Mouse (Mus musculus) limb, embryonic 14.5 days (tissue): ENCODE measurements around the gene Olfr1087. TPM values are rescaled to one million over a fixed set of nuclear protein-coding genes. Genes with fewer than 3 reads are reported as not detected.
"Not testable (repeated sequence)": the region's sequence is repeated elsewhere in the genome, so short reads cannot be mapped to it uniquely, and the experiment has no call there.

Experiments
- ATAC-seq: fragments of 200-750 bp; cut with Nextera tagmentation; 2 replicates; pipeline ENCODE4 v1.8.0; 2017; ENCODE audit warnings: low read depth, moderate number of reproducible peaks, moderate TSS enrichment; ENCODE audit not compliant: low FRiP score
- DNase-seq: peaks from one replicate; pipeline ENCODE4 v3.0.0-alpha.2; 2015; ENCODE audit warnings: low spot score
- H3K27ac ChIP-seq: fragments of 300-500 bp; sonication (generic); replicated peaks from 2 replicates; pipeline ENCODE4 v1.5.1; 2014; ENCODE audit warnings: low read depth, mild to moderate bottlenecking, low read length, moderate library complexity, mixed read lengths
- H3K27me3 ChIP-seq: fragments of 300-500 bp; sonication (generic); 2 replicates; pipeline ENCODE4 v1.6.1; 2014; ENCODE audit warnings: low read length, mixed read lengths; ENCODE audit not compliant: control insufficient read depth, insufficient read depth
- H3K36me3 ChIP-seq: fragments of 300-500 bp; sonication (generic); 2 replicates; pipeline ENCODE4 v1.6.1; 2014; ENCODE audit warnings: mild to moderate bottlenecking, low read length, moderate library complexity, mixed read lengths; ENCODE audit not compliant: control insufficient read depth, insufficient read depth
- H3K4me1 ChIP-seq: fragments of 300-500 bp; sonication (generic); 2 replicates; pipeline ENCODE4 v1.6.1; 2014; ENCODE audit warnings: antibody characterized with exemption, low read length, mixed read lengths; ENCODE audit not compliant: control insufficient read depth, insufficient read depth
- H3K4me2 ChIP-seq: fragments of 300-500 bp; sonication (generic); replicated peaks from 2 replicates; pipeline ENCODE4 v1.6.1; 2014; ENCODE audit warnings: low read depth, mild to moderate bottlenecking, low read length, moderate library complexity; ENCODE audit not compliant: severe bottlenecking
- H3K4me3 ChIP-seq: fragments of 300-500 bp; sonication (generic); replicated peaks from 2 replicates; pipeline ENCODE4 v1.5.1; 2014; ENCODE audit warnings: low read length
- H3K9ac ChIP-seq: fragments of 300-500 bp; sonication (generic); 2 replicates; pipeline ENCODE4 v1.6.1; 2014; ENCODE audit warnings: mild to moderate bottlenecking, low read depth, low read length, moderate library complexity; ENCODE audit not compliant: severe bottlenecking
- H3K9me3 ChIP-seq: fragments of 300-500 bp; sonication (generic); 2 replicates; pipeline ENCODE4 v1.6.1; 2016; ENCODE audit warnings: low read length; ENCODE audit not compliant: control insufficient read depth
- POLR2A ChIP-seq: fragments of 200-500 bp; IDR thresholded peaks from 2 replicates; pipeline ENCODE4 v1.8.0; 2012; ENCODE audit warnings: inconsistent platforms, mild to moderate bottlenecking, moderate library complexity, borderline replicate concordance; ENCODE audit not compliant: insufficient read depth, insufficient read length; ENCODE audit errors: extremely low read depth
- WGBS: fragments of 180-500 bp; shearing (Covaris S2); extraction: QIAGEN DNeasy Blood & Tissue Kit; methylation state at CpG from one replicate; pipeline ENCODE4 v1.1.7; 2014; 5-methylcytosine and 5-hydroxymethylcytosine counted together
- polyA plus RNA-seq, 2 experiments: library from polyadenylated mRNA; depleted of rRNA in 1 of 2; stranded (reverse) in 1 of 2; unstranded in 1 of 2; fragments of >200 nt; fragmentation: Nextera tagmentation in 1 of 2; extraction: Ambion mirVana in 1 of 2; gene quantifications; 2 replicates each; pipeline versions ENCODE4 v1.2.1 to v1.2.3; 2012 to 2014

Gene Olfr1087
- not detected in 2 replicates for polyA plus RNA-seq (2012; rRNA removed)
- not detected in 2 replicates for polyA plus RNA-seq (2014; fragmentation: Nextera tagmentation; extraction: Ambion mirVana)

DNA sequence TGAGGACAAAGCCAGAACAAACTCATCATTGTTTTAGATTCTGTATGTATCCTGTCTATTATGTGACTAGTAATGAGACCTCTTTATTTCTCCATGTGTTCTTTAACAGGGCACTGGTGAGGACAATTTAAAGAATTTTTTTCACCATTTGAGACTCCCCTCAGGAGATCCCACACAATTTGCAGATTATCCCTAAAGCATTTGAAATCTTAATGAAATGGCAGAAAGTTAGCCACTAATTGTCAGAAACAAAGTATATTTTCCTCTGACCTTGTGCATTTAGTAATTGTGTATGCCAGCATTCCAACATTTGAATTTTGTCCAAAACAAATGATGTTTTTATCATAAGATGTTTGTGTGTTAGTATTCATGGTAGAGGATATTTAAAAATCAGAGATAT is at the start of gene Olfr1087:
Olfr1087 (minus strand) TSS at position 101 of the 400 bp plus-strand sequence.
- Histone ChIP-seq H3K4me2 (no peak within 1 kb of the TSS), H3K36me3 (no peaks in the 10 kb centered on the region), H3K9ac (no peak within 1 kb of the TSS), H3K9me3 (no peaks in the 10 kb centered on the region), H3K27me3 (no peaks in the 10 kb centered on the region), H3K4me3 (no peak within 1 kb of the TSS), H3K27ac (no peak within 1 kb of the TSS), H3K4me1 (no peaks in the 10 kb centered on the region)
- DNase-seq: no peak
- no peak for ATAC-seq
- TF ChIP-seq POLR2A: no peak

DNA sequence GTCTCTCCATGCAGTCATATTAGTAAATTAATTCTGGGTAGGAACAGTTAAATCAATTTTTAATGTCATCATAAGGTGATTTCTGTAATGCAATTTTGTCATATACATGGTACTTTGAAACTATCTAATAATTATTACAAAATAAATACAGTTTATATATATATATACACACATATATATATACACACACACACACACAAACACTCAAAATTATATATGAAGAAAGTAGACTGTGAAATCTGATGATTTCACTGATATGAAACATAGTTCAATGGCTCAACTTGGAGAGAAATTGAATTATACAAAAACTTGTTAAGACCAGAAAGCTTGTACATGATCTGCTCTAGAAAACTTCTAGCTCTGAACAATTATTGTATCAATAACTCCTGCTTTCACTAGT is 35.4 kb upstream of the Olfr1087 start, which contains the start of gene Olfr1089:
Olfr1089 (minus strand) TSS at position 101 of the 400 bp plus-strand sequence.
- no peaks in the 10 kb centered on the region for H3K27me3 ChIP-seq
- no peak within 1 kb of the TSS for H3K9ac ChIP-seq
- no peaks in the 10 kb centered on the region for H3K4me1 ChIP-seq
- no peak within 1 kb of the TSS for H3K4me2 ChIP-seq
- no peaks in the 10 kb centered on the region for H3K36me3 ChIP-seq
- no peak for TF ChIP-seq POLR2A
- no peak for ATAC-seq
- H3K27ac ChIP-seq: no peak within 1 kb of the TSS
- H3K9me3 ChIP-seq: no peaks in the 10 kb centered on the region
- no peak within 1 kb of the TSS for H3K4me3 ChIP-seq
- DNase-seq: no peak

DNA sequence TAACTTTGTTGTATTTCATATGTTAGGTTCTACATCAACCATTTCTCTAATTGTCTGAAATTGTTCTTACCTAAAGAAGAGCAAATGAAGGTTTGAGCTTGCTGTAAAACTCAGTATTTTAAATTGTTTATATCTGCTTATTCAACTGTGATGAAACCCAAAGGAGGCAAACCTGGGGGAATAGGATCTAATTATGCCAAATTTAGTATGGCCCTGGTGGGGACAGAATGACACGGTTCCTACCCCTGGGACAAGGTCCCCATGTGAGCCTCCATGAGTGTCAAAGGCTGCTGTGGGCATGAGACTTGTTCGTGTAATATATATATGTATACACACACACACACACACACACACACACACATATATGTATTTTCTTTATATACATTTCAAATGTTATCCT is 18.2 kb downstream of the Olfr1087 start, which contains the start of gene Olfr1086:
Olfr1086 (minus strand) TSS at position 101 of the 400 bp plus-strand sequence.
- WGBS: 78% methylated on average over 2 of the region's 2 CpGs
- H3K36me3 ChIP-seq: no peaks in the 10 kb centered on the region

DNA sequence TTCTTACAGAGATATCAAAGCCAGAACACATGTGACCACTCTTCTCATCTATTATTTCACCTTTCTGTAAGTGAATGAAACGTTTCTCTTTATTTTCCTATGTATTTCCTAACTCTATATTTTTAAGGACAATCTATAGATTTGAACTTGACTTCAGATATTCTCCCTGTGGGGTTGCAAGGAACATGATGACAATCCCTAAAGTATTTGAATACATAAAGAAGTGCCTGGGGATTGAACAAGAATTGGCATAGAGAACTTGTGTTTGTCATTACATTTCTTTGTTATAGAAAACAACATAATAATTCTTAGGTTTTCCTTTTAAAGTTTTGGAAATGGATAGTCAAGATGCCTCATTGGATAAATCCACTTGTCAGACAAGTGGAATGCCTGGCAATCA is 36.3 kb downstream of the Olfr1087 start, which contains the start of gene Olfr1085:
Olfr1085 (minus strand) TSS at position 101 of the 400 bp plus-strand sequence.
- Histone ChIP-seq H3K27me3 (no peaks in the 10 kb centered on the region), H3K9ac (no peak within 1 kb of the TSS), H3K36me3 (no peaks in the 10 kb centered on the region), H3K9me3 (no peaks in the 10 kb centered on the region), H3K4me1 (no peaks in the 10 kb centered on the region), H3K4me3 (no peak within 1 kb of the TSS), H3K27ac (no peak within 1 kb of the TSS), H3K4me2 (no peak within 1 kb of the TSS)
- WGBS: 31% methylated on average over 1 of the region's 1 CpGs
- ATAC-seq (no peak), DNase-seq (no peak)
- no peak for TF ChIP-seq POLR2A

More for the DNA sequence above, 18.2 kb downstream of the Olfr1087 start, which contains the start of gene Olfr1086:
- Histone ChIP-seq H3K9me3 (no peaks in the 10 kb centered on the region), H3K27me3 (no peaks in the 10 kb centered on the region), H3K4me3 (no peak within 1 kb of the TSS), H3K4me2 (no peak within 1 kb of the TSS), H3K9ac (no peak within 1 kb of the TSS), H3K27ac (no peak within 1 kb of the TSS), H3K4me1 (no peaks in the 10 kb centered on the region)
- no peak for TF ChIP-seq POLR2A
- no peak for DNase-seq
- no peak for ATAC-seq

GRCm38 (mm10) chr2:86639625-86640024 is 58.6 kb downstream of the Olfr1087 start, which contains the start of gene Olfr1084:
Olfr1084 (minus strand) TSS chr2:86639725.
- H3K4me3 ChIP-seq, H3K9ac ChIP-seq, H3K27me3 ChIP-seq, ATAC-seq, DNase-seq, H3K27ac ChIP-seq, H3K4me2 ChIP-seq, H3K9me3 ChIP-seq, H3K4me1 ChIP-seq, H3K36me3 ChIP-seq: not testable (repeated sequence)
- WGBS: 81% methylated on average over 1 of the region's 1 CpGs

Other genes starting within 250 kb of the Olfr1087 start
- gene Olfr1065, start 247.8 kb downstream of the Olfr1087 start, polyA plus RNA-seq (2012; rRNA removed): not detected in 2 replicates
- not detected in 2 replicates for gene Olfr1065, start 247.8 kb downstream of the Olfr1087 start, polyA plus RNA-seq (2014; fragmentation: Nextera tagmentation; extraction: Ambion mirVana)
- not detected in 2 replicates for gene Olfr1066, start 242.1 kb downstream of the Olfr1087 start, polyA plus RNA-seq (2012; rRNA removed)
- gene Olfr1066, start 242.1 kb downstream of the Olfr1087 start, polyA plus RNA-seq (2014; fragmentation: Nextera tagmentation; extraction: Ambion mirVana): not detected in 2 replicates
- gene Olfr228, start 211.0 kb downstream of the Olfr1087 start, polyA plus RNA-seq (2012; rRNA removed): not detected in 2 replicates
- not detected in 2 replicates for gene Olfr228, start 211.0 kb downstream of the Olfr1087 start, polyA plus RNA-seq (2014; fragmentation: Nextera tagmentation; extraction: Ambion mirVana)
- gene Olfr1076, start 189.9 kb downstream of the Olfr1087 start, polyA plus RNA-seq (2012; rRNA removed): not detected in 2 replicates
- gene Olfr1076, start 189.9 kb downstream of the Olfr1087 start, polyA plus RNA-seq (2014; fragmentation: Nextera tagmentation; extraction: Ambion mirVana): not detected in 2 replicates
- not detected in 2 replicates for gene Olfr1079, start 155.9 kb downstream of the Olfr1087 start, polyA plus RNA-seq (2012; rRNA removed)
- not detected in 2 replicates for gene Olfr1079, start 155.9 kb downstream of the Olfr1087 start, polyA plus RNA-seq (2014; fragmentation: Nextera tagmentation; extraction: Ambion mirVana)
- not detected in 2 replicates for gene Olfr1080, start 140.2 kb downstream of the Olfr1087 start, polyA plus RNA-seq (2012; rRNA removed)
- not detected in 2 replicates for gene Olfr1080, start 140.2 kb downstream of the Olfr1087 start, polyA plus RNA-seq (2014; fragmentation: Nextera tagmentation; extraction: Ambion mirVana)
- gene Olfr1082, start 99.4 kb downstream of the Olfr1087 start, polyA plus RNA-seq (2012; rRNA removed): not detected in 2 replicates
- gene Olfr1082, start 99.4 kb downstream of the Olfr1087 start, polyA plus RNA-seq (2014; fragmentation: Nextera tagmentation; extraction: Ambion mirVana): not detected in 2 replicates
- not detected in 2 replicates for gene Olfr1084, start 58.7 kb downstream of the Olfr1087 start, polyA plus RNA-seq (2012; rRNA removed)
- not detected in 2 replicates for gene Olfr1084, start 58.7 kb downstream of the Olfr1087 start, polyA plus RNA-seq (2014; fragmentation: Nextera tagmentation; extraction: Ambion mirVana)
- not detected in 2 replicates for gene Olfr1085, start 36.4 kb downstream of the Olfr1087 start, polyA plus RNA-seq (2012; rRNA removed)
- gene Olfr1085, start 36.4 kb downstream of the Olfr1087 start, polyA plus RNA-seq (2014; fragmentation: Nextera tagmentation; extraction: Ambion mirVana): not detected in 2 replicates
- gene Olfr1086, start 18.3 kb downstream of the Olfr1087 start, polyA plus RNA-seq (2012; rRNA removed): not detected in 2 replicates
- not detected in 2 replicates for gene Olfr1086, start 18.3 kb downstream of the Olfr1087 start, polyA plus RNA-seq (2014; fragmentation: Nextera tagmentation; extraction: Ambion mirVana)
- gene Olfr1089, start 35.3 kb upstream of the Olfr1087 start, polyA plus RNA-seq (2012; rRNA removed): not detected in 2 replicates
- gene Olfr1089, start 35.3 kb upstream of the Olfr1087 start, polyA plus RNA-seq (2014; fragmentation: Nextera tagmentation; extraction: Ambion mirVana): not detected in 2 replicates
- gene Olfr1090, start 60.6 kb upstream of the Olfr1087 start, polyA plus RNA-seq (2012; rRNA removed): not detected in 2 replicates
- not detected in 2 replicates for gene Olfr1090, start 60.6 kb upstream of the Olfr1087 start, polyA plus RNA-seq (2014; fragmentation: Nextera tagmentation; extraction: Ambion mirVana)
- not detected in 2 replicates for gene Olfr1093, start 84.1 kb upstream of the Olfr1087 start, polyA plus RNA-seq (2012; rRNA removed)
- not detected in 2 replicates for gene Olfr1093, start 84.1 kb upstream of the Olfr1087 start, polyA plus RNA-seq (2014; fragmentation: Nextera tagmentation; extraction: Ambion mirVana)
- gene Olfr141, start 111.6 kb upstream of the Olfr1087 start, polyA plus RNA-seq (2012; rRNA removed): not detected in 2 replicates
- not detected in 2 replicates for gene Olfr141, start 111.6 kb upstream of the Olfr1087 start, polyA plus RNA-seq (2014; fragmentation: Nextera tagmentation; extraction: Ambion mirVana)
- not detected in 2 replicates for gene Olfr1094, start 126.3 kb upstream of the Olfr1087 start, polyA plus RNA-seq (2012; rRNA removed)
- gene Olfr1094, start 126.3 kb upstream of the Olfr1087 start, polyA plus RNA-seq (2014; fragmentation: Nextera tagmentation; extraction: Ambion mirVana): not detected in 2 replicates
- not detected in 2 replicates for gene Olfr1095, start 153.3 kb upstream of the Olfr1087 start, polyA plus RNA-seq (2012; rRNA removed)
- not detected in 2 replicates for gene Olfr1095, start 153.3 kb upstream of the Olfr1087 start, polyA plus RNA-seq (2014; fragmentation: Nextera tagmentation; extraction: Ambion mirVana)
- gene Gm13723, start 176.4 kb upstream of the Olfr1087 start, polyA plus RNA-seq (2012; rRNA removed): not detected in 2 replicates
- gene Gm13723, start 176.4 kb upstream of the Olfr1087 start, polyA plus RNA-seq (2014; fragmentation: Nextera tagmentation; extraction: Ambion mirVana): not detected in 2 replicates
- not detected in 2 replicates for gene Olfr1097, start 193.8 kb upstream of the Olfr1087 start, polyA plus RNA-seq (2012; rRNA removed)
- gene Olfr1097, start 193.8 kb upstream of the Olfr1087 start, polyA plus RNA-seq (2014; fragmentation: Nextera tagmentation; extraction: Ambion mirVana): not detected in 2 replicates
- not detected in 2 replicates for gene Olfr1098, start 226.2 kb upstream of the Olfr1087 start, polyA plus RNA-seq (2012; rRNA removed)
- not detected in 2 replicates for gene Olfr1098, start 226.2 kb upstream of the Olfr1087 start, polyA plus RNA-seq (2014; fragmentation: Nextera tagmentation; extraction: Ambion mirVana)